Mouse (Mus musculus): ENCODE results near the gene Ugt3a1. TPM values are rescaled to one million over a fixed set of nuclear protein-coding genes. Genes with fewer than 3 reads are reported as not detected.
A peak's percentile ranks its signal among the peaks of the same experiment; 100 is the strongest.

Gene Ugt3a1
- total RNA-seq, 1 experiment = not detected

DNA sequence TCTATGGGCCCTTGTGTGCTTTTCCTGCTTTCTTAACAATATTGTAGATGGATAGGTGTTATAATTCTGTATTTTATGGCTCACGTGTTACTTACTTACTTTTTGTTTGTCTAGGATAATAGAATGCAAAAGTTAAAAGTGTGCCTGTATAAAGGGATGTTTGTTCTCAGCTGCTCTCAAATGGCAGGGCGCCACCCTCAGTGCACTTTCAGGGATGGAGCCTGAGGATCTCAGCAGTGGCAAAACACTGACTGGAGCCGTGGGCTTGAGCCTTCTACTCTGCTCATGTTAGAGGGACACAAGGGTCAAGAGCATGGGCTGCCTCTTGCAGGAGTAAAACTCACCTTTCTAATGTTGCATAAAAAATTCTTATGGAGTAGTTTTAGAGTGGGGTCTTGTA is 60.3 kb downstream of the Ugt3a1 start:
- H3K4me3 ChIP-seq (ENCODE audit: insufficient read depth in 1 of 2, low read depth in 1 of 2, low read length in 2 of 2, poor library complexity in 1 of 2, severe bottlenecking in 1 of 2) = no peak overlapping the region
- no peaks in the 10 kb centered on the region for H3K4me1 ChIP-seq (ENCODE audit: control insufficient read depth in 2 of 2, insufficient read depth in 2 of 2, low read length in 2 of 2, poor library complexity in 1 of 2)
- in situ Hi-C loops (cut with MboI; ENCODE audit: low sequenced_read_pairs in 2 of 2, unreplicated experiment in 2 of 2) = no loop called here
- no peak overlapping the region for H3K27ac ChIP-seq (ENCODE audit: insufficient read depth, low read depth, low read length, poor library complexity, severe bottlenecking)
- TF ChIP-seq ZC3H11A (IDR thresholded peaks at IDR 0.05; ENCODE audit: borderline replicate concordance, low read depth, low read length) (no peak), MAFK (IDR thresholded peaks at IDR 0.05; ENCODE audit: insufficient read depth, low read depth, low read length) (no peak), ZNF384 (IDR thresholded peaks at IDR 0.05; ENCODE audit: low read depth, low read length) (no peak), HCFC1 (IDR thresholded peaks at IDR 0.05; ENCODE audit: borderline replicate concordance, insufficient read depth, low read length) (no peak), CHD2 (IDR thresholded peaks at IDR 0.05; ENCODE audit: low read depth, low read length) (no peak)
- no peaks in the 10 kb centered on the region for H3K9me3 ChIP-seq (ENCODE audit: control insufficient read depth, insufficient read depth, low read depth, low read length)
- no peak overlapping the region for H3K9ac ChIP-seq (ENCODE audit: insufficient read depth, low read depth, low read length, poor library complexity, severe bottlenecking)
- H3K36me3 ChIP-seq (ENCODE audit: control insufficient read depth, insufficient read depth, low read length, poor library complexity, severe bottlenecking) = no peaks in the 10 kb centered on the region
- no peak for DNase-seq (ENCODE audit: low read depth, low spot score)

DNA sequence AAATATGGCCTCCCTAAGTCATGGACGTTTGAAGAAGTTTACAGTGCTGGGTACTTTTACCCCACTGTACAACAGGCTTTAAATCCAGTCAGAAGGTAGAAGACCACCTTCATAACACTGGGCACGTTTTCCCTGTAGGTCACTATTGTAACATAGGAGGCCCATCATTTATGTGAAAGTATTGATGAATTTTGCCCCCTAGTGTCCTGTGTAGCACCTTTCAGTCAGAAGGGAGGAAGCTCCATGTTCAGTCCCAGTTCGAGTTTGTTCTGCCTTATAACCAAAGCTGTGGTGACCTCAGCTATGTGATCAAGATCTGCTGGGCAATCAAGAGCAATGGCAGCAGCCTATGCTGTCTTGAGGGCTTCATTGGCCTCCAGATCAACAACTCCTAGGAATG is 72.1 kb downstream of the Ugt3a1 start:
- no peak overlapping the region for H3K4me3 ChIP-seq (ENCODE audit: insufficient read depth in 1 of 2, low read depth in 1 of 2, low read length in 2 of 2, poor library complexity in 1 of 2, severe bottlenecking in 1 of 2)
- TF ChIP-seq HCFC1 (IDR thresholded peaks at IDR 0.05; ENCODE audit: borderline replicate concordance, insufficient read depth, low read length) = no peak
- TF ChIP-seq CHD2 (IDR thresholded peaks at IDR 0.05; ENCODE audit: low read depth, low read length) = no peak
- TF ChIP-seq MAFK (IDR thresholded peaks at IDR 0.05; ENCODE audit: insufficient read depth, low read depth, low read length) = no peak
- no peak for TF ChIP-seq ZC3H11A (IDR thresholded peaks at IDR 0.05; ENCODE audit: borderline replicate concordance, low read depth, low read length)
- TF ChIP-seq ZNF384 (IDR thresholded peaks at IDR 0.05; ENCODE audit: low read depth, low read length) = no peak
- H3K36me3 ChIP-seq (ENCODE audit: control insufficient read depth, insufficient read depth, low read length, poor library complexity, severe bottlenecking) = no peaks in the 10 kb centered on the region
- no peak overlapping the region for H3K27ac ChIP-seq (ENCODE audit: insufficient read depth, low read depth, low read length, poor library complexity, severe bottlenecking)
- no peaks in the 10 kb centered on the region for H3K9me3 ChIP-seq (ENCODE audit: control insufficient read depth, insufficient read depth, low read depth, low read length)
- H3K4me1 ChIP-seq (ENCODE audit: control insufficient read depth in 2 of 2, insufficient read depth in 2 of 2, low read length in 2 of 2, poor library complexity in 1 of 2) = no peaks in the 10 kb centered on the region
- no peak overlapping the region for H3K9ac ChIP-seq (ENCODE audit: insufficient read depth, low read depth, low read length, poor library complexity, severe bottlenecking)
- DNase-seq (ENCODE audit: low read depth, low spot score) = no peak
- in situ Hi-C loops (cut with MboI; ENCODE audit: low sequenced_read_pairs in 2 of 2, unreplicated experiment in 2 of 2) = no loop called here

DNA sequence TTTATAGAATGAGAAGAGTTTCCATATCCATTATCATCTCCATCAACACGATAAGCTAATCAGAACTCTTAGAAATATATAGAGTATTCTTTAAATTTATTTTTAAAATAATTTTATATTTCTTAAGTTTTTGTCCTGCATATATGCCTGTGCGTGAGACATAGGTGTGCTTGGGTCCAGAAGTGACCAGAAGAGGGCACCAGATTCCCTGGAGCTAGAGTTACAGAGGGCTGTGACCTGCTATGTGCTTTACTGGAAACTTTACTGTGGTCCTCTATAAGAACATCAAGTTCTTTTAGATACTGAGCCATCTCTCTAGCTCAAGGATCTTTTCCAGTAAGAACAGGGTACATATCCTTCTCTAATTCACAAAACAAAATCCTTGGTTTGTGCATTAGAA is 86.1 kb downstream of the Ugt3a1 start:
- H3K27ac ChIP-seq (ENCODE audit: insufficient read depth, low read depth, low read length, poor library complexity, severe bottlenecking) = no peak overlapping the region
- TF ChIP-seq MAFK (IDR thresholded peaks at IDR 0.05; ENCODE audit: insufficient read depth, low read depth, low read length) = no peak
- TF ChIP-seq ZC3H11A (IDR thresholded peaks at IDR 0.05; ENCODE audit: borderline replicate concordance, low read depth, low read length) = peak; percentile 52
- H3K4me3 ChIP-seq (ENCODE audit: insufficient read depth in 1 of 2, low read depth in 1 of 2, low read length in 2 of 2, poor library complexity in 1 of 2, severe bottlenecking in 1 of 2) = no peak overlapping the region
- peak; percentile 36 for DNase-seq (ENCODE audit: low read depth, low spot score)
- H3K9me3 ChIP-seq (ENCODE audit: control insufficient read depth, insufficient read depth, low read depth, low read length) = no peaks in the 10 kb centered on the region
- no peaks in the 10 kb centered on the region for H3K4me1 ChIP-seq (ENCODE audit: control insufficient read depth in 2 of 2, insufficient read depth in 2 of 2, low read length in 2 of 2, poor library complexity in 1 of 2)
- H3K36me3 ChIP-seq (ENCODE audit: control insufficient read depth, insufficient read depth, low read length, poor library complexity, severe bottlenecking) = no peaks in the 10 kb centered on the region
- no peak overlapping the region for H3K9ac ChIP-seq (ENCODE audit: insufficient read depth, low read depth, low read length, poor library complexity, severe bottlenecking)
- in situ Hi-C loops (cut with MboI; ENCODE audit: low sequenced_read_pairs in 2 of 2, unreplicated experiment in 2 of 2) = no loop called here

Other genes with a start within 250 kb of the Ugt3a1 start
- gene Nadk2, start 205.6 kb upstream of the Ugt3a1 start, total RNA-seq (2012; rRNA removed) = 48.3 and 64.5 TPM in 2 replicates
- gene Lmbrd2, start 136.3 kb upstream of the Ugt3a1 start, total RNA-seq (2012; rRNA removed) = 24.1 and 26.4 TPM in 2 replicates
- gene Skp2, start 121.5 kb upstream of the Ugt3a1 start, total RNA-seq (2012; rRNA removed) = 42.7 and 45.2 TPM in 2 replicates
- gene Ugt3a2, start 58.7 kb downstream of the Ugt3a1 start, total RNA-seq (2012; rRNA removed) = not detected in 2 replicates
- 9.1 and 10.6 TPM in 2 replicates for gene Capsl, start 159.1 kb downstream of the Ugt3a1 start, total RNA-seq (2012; rRNA removed)

Measured in ES-E14 (cell line).